Mouse (Mus musculus): ENCODE data around the gene Gm7138. TPM values are rescaled to one million over a fixed set of nuclear protein-coding genes. Genes with fewer than 3 reads are reported as not detected.
A peak's percentile ranks its signal among the peaks of the same experiment; 100 is the strongest.
"Not testable (repeated sequence)": the region's sequence is repeated elsewhere in the genome, so short reads cannot be mapped to it uniquely, and the experiment has no call there.

The Gm7138 gene
- polyA plus RNA-seq, 1 experiment from 2014 or later = not detected

- not testable (repeated sequence) for H3K9me3 ChIP-seq (replicated peaks); H3K27ac ChIP-seq; H3K4me3 ChIP-seq; H3K27me3 ChIP-seq (ENCODE audit: low read depth, poor library complexity, severe bottlenecking); DNase-seq (ENCODE audit: low spot score); H3K36me3 ChIP-seq; H3K4me1 ChIP-seq
- WGBS = 97% methylated on average over 3 of the region's 3 CpGs
Observed at GRCm38 (mm10) chr10:77783396-77783795, 6.7 kb upstream of the Gm7138 start.

GRCm38 (mm10) chr10:77782442-77782841 is 5.7 kb upstream of the Gm7138 start, which contains the start of gene Gm3250:
Gm3250 (minus strand) TSS chr10:77782542.
- WGBS = no CpG with 5 or more reads among the region's 1 CpGs
- not testable (repeated sequence) for H3K4me1 ChIP-seq; H3K36me3 ChIP-seq; H3K9me3 ChIP-seq (replicated peaks); H3K27me3 ChIP-seq (ENCODE audit: low read depth, poor library complexity, severe bottlenecking); DNase-seq (ENCODE audit: low spot score); H3K27ac ChIP-seq; H3K4me3 ChIP-seq

- 94% methylated on average over 3 of the region's 3 CpGs for WGBS
Observed at GRCm38 (mm10) chr10:77772142-77772541, 4.6 kb downstream of the Gm7138 start.

GRCm38 (mm10) chr10:77771225-77771624 is 5.5 kb downstream of the Gm7138 start, which contains the start of gene Gm3238:
Gm3238 (minus strand) TSS chr10:77771325.
- not testable (repeated sequence) for H3K36me3 ChIP-seq; H3K27me3 ChIP-seq (ENCODE audit: low read depth, poor library complexity, severe bottlenecking); H3K9me3 ChIP-seq (replicated peaks); DNase-seq (ENCODE audit: low spot score); H3K4me3 ChIP-seq; H3K27ac ChIP-seq; H3K4me1 ChIP-seq
- WGBS = 67% methylated on average over 1 of the region's 1 CpGs

More at GRCm38 (mm10) chr10:77772142-77772541, 4.6 kb downstream of the Gm7138 start:
- not testable (repeated sequence) for H3K36me3 ChIP-seq; H3K27ac ChIP-seq; DNase-seq (ENCODE audit: low spot score); H3K4me1 ChIP-seq; H3K27me3 ChIP-seq (ENCODE audit: low read depth, poor library complexity, severe bottlenecking); H3K9me3 ChIP-seq (replicated peaks); H3K4me3 ChIP-seq

GRCm38 (mm10) chr10:77769727-77770126 is 7.0 kb downstream of the Gm7138 start:
- Histone ChIP-seq H3K4me3 (no peak overlapping the region), H3K27me3 (ENCODE audit: low read depth, poor library complexity, severe bottlenecking) (no peaks in the 10 kb centered on the region), H3K4me1 (0 out of 2 replicates have a peak, but pooled peaks cover 2% of the 10 kb centered on the region), H3K9me3 (replicated peaks) (no peaks in the 10 kb centered on the region), H3K27ac (no peak overlapping the region), H3K36me3 (no peaks in the 10 kb centered on the region)
- WGBS = 79% methylated on average over 1 of the region's 1 CpGs
- no peak for DNase-seq (ENCODE audit: low spot score)

- not testable (repeated sequence) for DNase-seq (ENCODE audit: low spot score); H3K36me3 ChIP-seq; H3K4me1 ChIP-seq; H3K9me3 ChIP-seq (replicated peaks); H3K27me3 ChIP-seq (ENCODE audit: low read depth, poor library complexity, severe bottlenecking); H3K4me3 ChIP-seq; H3K27ac ChIP-seq
- WGBS = 100% methylated on average over 1 of the region's 1 CpGs
Observed at GRCm38 (mm10) chr10:77759582-77759981, 17.2 kb downstream of the Gm7138 start, which contains the start of gene Gm3233. Gm3233 (minus strand) TSS chr10:77759682.

GRCm38 (mm10) chr10:77753448-77753847 is 23.3 kb downstream of the Gm7138 start:
- no peaks in the 10 kb centered on the region for H3K9me3 ChIP-seq (replicated peaks)
- no peak for DNase-seq (ENCODE audit: low spot score)

GRCm38 (mm10) chr10:77752312-77752711 is 24.4 kb downstream of the Gm7138 start:
- DNase-seq (ENCODE audit: low spot score); H3K27ac ChIP-seq: not testable (repeated sequence)
- WGBS = 67% methylated on average over 3 of the region's 3 CpGs

More at GRCm38 (mm10) chr10:77753448-77753847, 23.3 kb downstream of the Gm7138 start:
- H3K4me1 ChIP-seq = peaks cover 26% of the 10 kb centered on the region
- no peaks in the 10 kb centered on the region for H3K27me3 ChIP-seq (ENCODE audit: low read depth, poor library complexity, severe bottlenecking)
- H3K4me3 ChIP-seq = no peak overlapping the region
- no peak overlapping the region for H3K27ac ChIP-seq
- H3K36me3 ChIP-seq = no peaks in the 10 kb centered on the region

GRCm38 (mm10) chr10:77751254-77751653 is 25.5 kb downstream of the Gm7138 start, which contains the start of gene Gm9736:
Gm9736 (minus strand) TSS chr10:77751354.
- not testable (repeated sequence) for H3K36me3 ChIP-seq; H3K27me3 ChIP-seq (ENCODE audit: low read depth, poor library complexity, severe bottlenecking); DNase-seq (ENCODE audit: low spot score); H3K9me3 ChIP-seq (replicated peaks); H3K4me3 ChIP-seq
- 42% methylated on average over 1 of the region's 1 CpGs for WGBS
- Histone ChIP-seq H3K4me1 (peaks cover 26% of the 10 kb centered on the region), H3K27ac (peak within 1 kb of the TSS; percentile 46)

More at GRCm38 (mm10) chr10:77752312-77752711, 24.4 kb downstream of the Gm7138 start:
- H3K36me3 ChIP-seq; H3K27me3 ChIP-seq (ENCODE audit: low read depth, poor library complexity, severe bottlenecking); H3K9me3 ChIP-seq (replicated peaks); H3K4me3 ChIP-seq: not testable (repeated sequence)
- H3K4me1 ChIP-seq = peaks cover 26% of the 10 kb centered on the region

GRCm38 (mm10) chr10:77750686-77751085 is 26.1 kb downstream of the Gm7138 start:
- Histone ChIP-seq H3K4me1 (peaks cover 26% of the 10 kb centered on the region), H3K27ac (peak overlapping the region; percentile 46; the same call in 1 of the 2 replicates)
- DNase-seq (ENCODE audit: low spot score); H3K27me3 ChIP-seq (ENCODE audit: low read depth, poor library complexity, severe bottlenecking); H3K36me3 ChIP-seq; H3K4me3 ChIP-seq; H3K9me3 ChIP-seq (replicated peaks): not testable (repeated sequence)
- 82% methylated on average over 1 of the region's 1 CpGs for WGBS

- not testable (repeated sequence) for DNase-seq (ENCODE audit: low spot score)
Observed at GRCm38 (mm10) chr10:77741924-77742688, 34.6 kb downstream of the Gm7138 start, which contains the start of gene Gm18596. Gm18596 (minus strand) TSS chr10:77742638.

GRCm38 (mm10) chr10:77738929-77739328 is 37.8 kb downstream of the Gm7138 start:
- 88% methylated on average over 4 of the region's 4 CpGs for WGBS
- Histone ChIP-seq H3K4me3 (no peak overlapping the region), H3K36me3 (no peaks in the 10 kb centered on the region), H3K9me3 (replicated peaks) (no peaks in the 10 kb centered on the region), H3K27me3 (ENCODE audit: low read depth, poor library complexity, severe bottlenecking) (no peaks in the 10 kb centered on the region), H3K4me1 (peaks cover 38% of the 10 kb centered on the region), H3K27ac (no peak overlapping the region)
- no peak for DNase-seq (ENCODE audit: low spot score)

More at GRCm38 (mm10) chr10:77741924-77742688, 34.6 kb downstream of the Gm7138 start, which contains the start of gene Gm18596:
- 49% methylated on average over 5 of the region's 5 CpGs for WGBS
- not testable (repeated sequence) for H3K9me3 ChIP-seq (replicated peaks); H3K27me3 ChIP-seq (ENCODE audit: low read depth, poor library complexity, severe bottlenecking); H3K4me3 ChIP-seq; H3K36me3 ChIP-seq
- H3K27ac ChIP-seq = peak within 1 kb of the TSS; percentile 59; the same call in 1 of the 2 replicates
- peaks cover 35% of the 10 kb centered on the region for H3K4me1 ChIP-seq

- H3K27ac ChIP-seq = no peak overlapping the region
- DNase-seq (ENCODE audit: low spot score) = no peak
Observed at GRCm38 (mm10) chr10:77735928-77736327, 40.8 kb downstream of the Gm7138 start.

More at GRCm38 (mm10) chr10:77735928-77736327, 40.8 kb downstream of the Gm7138 start:
- H3K9me3 ChIP-seq (replicated peaks) = no peaks in the 10 kb centered on the region
- peaks cover 14% of the 10 kb centered on the region for H3K4me1 ChIP-seq
- H3K36me3 ChIP-seq = no peaks in the 10 kb centered on the region
- no peak overlapping the region for H3K4me3 ChIP-seq
- 100% methylated on average over 1 of the region's 1 CpGs for WGBS
- H3K27me3 ChIP-seq (ENCODE audit: low read depth, poor library complexity, severe bottlenecking) = no peaks in the 10 kb centered on the region
